Mouse (Mus musculus) heart, postnatal 36 days (tissue): Measurements from ENCODE around the gene Tfdp1. TPM values are rescaled to one million over a fixed set of nuclear protein-coding genes. Genes with fewer than 3 reads are reported as not detected.

ENCODE experiments used
- DNase-seq, 2 experiments: peaks; one replicate each; pipeline ENCODE4 v3.0.0; 2021 to 2022
- intact Hi-C: fragments of 180-260 bp; cut with DNase I; formaldehyde crosslinking; loops from one replicate; pipeline ENCODE4 v1.15.1; 2025
- total RNA-seq, 2 experiments: library from RNA; stranded (reverse); gene quantifications; 2 replicates each; pipeline ENCODE4 v1.2.3; 2021

Gene Tfdp1
- total RNA-seq, 2 experiments from 2014 or later = 32.3 to 35.0 TPM

GRCm38 (mm10) chr8:13351593-13351992, 13.0 kb downstream of the Tfdp1 start:
- intact Hi-C loops = no loop called here
- no peak for DNase-seq

DNA sequence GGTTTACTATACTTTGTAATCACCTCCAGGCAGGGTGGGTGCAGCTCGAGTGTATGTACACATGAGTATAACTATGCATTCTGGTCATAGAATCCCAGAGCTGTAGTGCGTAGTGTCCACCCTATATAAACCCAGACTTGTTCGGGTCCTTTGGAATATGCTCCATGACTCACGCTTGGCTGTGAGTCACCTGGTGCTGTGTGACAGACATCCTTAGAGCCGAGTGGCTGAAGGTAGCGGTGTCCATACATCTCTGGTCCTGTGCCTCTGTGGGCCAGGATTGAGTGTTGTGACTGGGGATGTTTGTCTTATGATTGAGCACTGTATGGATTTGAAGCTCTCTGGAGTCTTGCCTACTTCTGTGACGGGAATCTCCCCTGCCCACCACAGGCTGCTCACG, 14.1 kb downstream of the Tfdp1 start:
- DNase-seq = no peak
- intact Hi-C loops = no loop called here

DNA sequence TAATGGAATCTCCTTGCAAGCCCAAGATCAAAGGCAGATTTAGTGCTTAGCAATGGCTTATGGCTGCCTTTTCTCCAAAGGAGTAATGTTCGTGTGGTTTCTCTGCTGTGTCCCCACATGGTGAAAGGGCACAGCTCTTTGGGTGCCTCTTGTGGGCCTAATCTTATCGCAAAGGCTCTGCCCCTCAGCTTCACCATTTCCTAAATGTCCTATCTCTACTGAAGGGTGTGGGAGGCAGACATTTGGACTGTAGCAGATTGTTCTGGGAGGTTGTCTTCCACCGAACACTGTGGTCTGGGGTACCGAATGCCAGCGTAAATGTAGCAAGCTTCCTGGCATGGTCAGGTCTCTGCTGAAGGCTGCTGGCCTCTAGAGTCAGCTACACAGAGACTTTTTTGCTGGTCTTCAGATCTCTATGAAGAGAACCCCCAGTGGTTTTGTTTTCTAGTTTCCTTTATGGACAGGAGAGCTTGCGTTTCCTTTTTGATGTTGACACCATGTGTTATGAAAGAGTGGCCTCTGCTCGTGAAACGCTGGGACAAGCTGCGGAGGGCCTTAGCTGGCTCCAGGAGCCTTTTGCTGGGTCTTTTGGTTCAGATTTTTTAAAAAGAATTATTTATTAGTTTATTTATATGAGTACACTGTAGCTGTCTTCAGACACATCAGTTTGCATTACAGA, 14.7 kb downstream of the Tfdp1 start:
- intact Hi-C loops = no loop called here

DNA sequence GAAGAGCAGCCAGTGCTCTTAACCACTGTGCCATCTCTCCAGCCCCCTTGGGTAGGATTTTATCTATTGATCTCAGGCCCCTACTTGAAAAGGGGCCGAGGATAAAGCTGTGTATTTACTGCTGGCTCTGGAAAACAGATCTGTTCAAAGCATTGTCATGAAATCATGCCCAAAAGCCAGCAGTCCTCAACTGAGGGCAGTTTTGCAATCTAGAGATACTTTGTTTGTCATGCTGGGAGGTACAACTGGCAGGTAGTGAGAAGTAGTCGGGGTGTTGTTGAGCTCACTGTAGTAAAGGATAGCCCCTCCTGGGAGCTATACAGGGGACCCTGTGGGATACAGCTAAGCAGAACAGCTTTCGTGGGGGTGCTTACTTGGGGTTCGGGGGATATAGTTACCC, 15.3 kb downstream of the Tfdp1 start:
- no peak for DNase-seq

More for the DNA sequence above, 14.7 kb downstream of the Tfdp1 start:
- DNase-seq = no peak

GRCm38 (mm10) chr8:13356221-13356620, 17.7 kb downstream of the Tfdp1 start:
- intact Hi-C loops = no loop called here
- DNase-seq = no peak

More for the DNA sequence above, 15.3 kb downstream of the Tfdp1 start:
- intact Hi-C loops = no loop called here

DNA sequence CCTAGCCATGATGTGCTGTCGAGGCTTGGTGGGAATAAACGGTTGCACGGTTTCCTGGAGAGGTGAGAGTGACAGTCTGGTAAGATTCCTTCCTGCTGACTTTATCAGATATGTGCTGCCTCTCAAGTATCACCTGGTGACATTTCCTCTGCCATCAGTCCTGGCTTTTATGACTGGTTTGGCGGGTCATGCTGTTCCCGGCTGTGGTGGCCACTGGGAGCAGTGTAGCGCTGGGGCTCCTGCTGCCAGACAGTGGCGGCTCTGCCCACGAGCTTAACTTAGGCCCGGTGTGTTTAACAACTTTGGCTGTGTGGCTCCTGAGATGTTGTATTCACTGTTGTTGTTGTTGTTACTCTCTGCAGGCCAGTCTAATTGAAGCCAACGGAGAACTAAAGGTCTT, 18.1 kb downstream of the Tfdp1 start:
- intact Hi-C loops = no loop called here
- DNase-seq = no peak

DNA sequence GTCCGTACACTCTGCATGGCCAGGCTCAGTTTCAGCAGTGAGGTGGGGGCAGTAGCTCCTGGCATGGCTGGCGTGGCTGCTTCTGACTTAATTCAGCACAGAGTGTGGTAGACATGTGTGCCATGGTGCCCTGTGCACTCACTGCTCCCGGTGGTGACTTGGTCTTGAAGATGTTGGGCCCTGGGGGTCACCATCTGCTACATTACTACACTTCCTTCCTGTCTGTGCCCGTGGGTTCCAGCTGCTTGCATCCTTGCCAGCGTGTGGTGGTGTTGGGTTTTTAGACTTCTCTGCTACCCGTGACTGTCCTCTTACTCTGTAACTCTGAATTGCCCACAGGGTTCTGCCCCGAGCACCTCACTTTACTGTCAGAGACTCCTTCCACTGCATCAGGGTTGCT, 21.7 kb downstream of the Tfdp1 start:
- DNase-seq = no peak
- intact Hi-C loops = no loop called here

DNA sequence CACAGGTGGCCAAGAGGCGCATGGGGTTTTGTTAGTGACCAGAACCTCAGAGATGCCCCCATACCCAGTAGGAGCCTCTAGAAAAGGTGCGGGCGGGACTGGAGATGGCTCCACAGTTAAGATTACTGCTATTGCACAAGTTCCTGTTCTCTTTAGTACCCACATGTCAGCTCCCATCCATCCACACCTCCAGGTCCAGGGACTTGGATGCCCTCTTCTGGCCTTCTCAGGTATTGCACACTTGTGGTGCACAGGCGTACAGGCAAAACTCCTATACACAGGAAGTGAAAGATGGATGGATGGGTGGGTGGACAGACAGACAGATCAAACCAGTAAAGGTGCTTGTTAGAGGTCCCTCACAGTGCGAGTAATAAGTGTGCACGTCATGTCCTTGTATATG, 23.3 kb downstream of the Tfdp1 start:
- no peak for DNase-seq
- intact Hi-C loops = no loop called here

DNA sequence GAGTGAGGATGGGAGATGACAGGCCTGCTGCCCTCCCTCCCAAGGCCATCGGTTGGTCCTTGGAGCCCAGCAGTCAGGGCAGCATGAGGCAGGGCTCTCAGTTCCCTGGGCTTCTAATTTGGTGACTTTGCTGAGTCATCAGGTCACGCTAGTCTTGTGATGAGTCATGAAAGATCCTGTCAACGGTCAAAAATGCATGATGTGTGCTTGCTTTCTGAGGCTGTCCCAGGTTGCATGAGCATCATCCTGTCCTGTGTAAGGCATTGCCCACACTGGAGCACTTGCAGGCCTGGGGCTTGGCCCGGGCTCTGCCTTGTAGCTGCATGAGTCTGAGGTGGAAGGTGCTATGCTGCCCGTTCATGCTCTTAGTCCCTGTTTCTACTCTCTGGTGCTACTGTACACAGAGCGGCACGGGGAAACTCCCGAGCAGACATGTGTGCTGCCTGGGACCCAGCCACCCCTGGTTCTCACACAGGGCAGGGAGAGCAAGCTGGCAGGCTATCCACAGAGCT, 34.7 kb downstream of the Tfdp1 start:
- no peak for DNase-seq
- intact Hi-C loops = no loop called here

DNA sequence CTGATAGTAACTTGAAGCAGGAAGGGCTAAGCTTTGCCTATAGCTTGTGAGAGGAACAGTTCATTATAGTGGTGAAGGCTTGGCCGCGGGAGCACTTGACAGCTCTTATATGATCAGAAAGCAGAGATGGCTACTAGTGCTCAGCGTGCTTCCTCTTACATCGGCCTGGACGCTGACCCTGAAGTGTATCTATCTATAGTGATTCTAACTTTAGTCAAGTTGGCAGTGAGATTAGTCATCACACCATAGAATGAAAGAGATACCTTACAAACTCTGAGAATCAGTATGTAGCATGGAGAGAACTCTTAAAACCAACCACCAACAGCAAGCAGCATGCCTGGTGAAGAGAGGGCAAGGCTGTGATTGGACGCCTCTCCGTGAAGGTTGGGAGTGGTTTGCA, 43.1 kb downstream of the Tfdp1 start:
- intact Hi-C loops = no loop called here
- no peak for DNase-seq

DNA sequence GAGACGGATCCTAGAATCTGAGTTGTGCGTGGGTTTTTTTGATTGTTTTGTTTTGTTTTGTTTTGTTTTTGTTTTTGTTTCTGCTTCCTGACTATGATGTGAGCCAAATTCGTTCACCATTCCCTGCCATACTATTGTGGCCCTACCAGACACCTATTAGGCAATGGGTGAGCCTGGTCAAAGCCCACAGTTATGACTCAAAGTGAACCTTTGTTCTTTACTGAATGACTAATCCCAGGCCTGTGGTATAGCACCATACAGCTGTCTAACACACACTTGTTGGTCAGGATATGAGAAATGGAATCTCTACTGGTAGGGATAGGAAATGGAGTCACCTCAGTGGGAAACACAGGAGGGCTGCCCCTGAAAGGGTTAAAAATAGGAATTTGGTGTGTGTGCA, 44.0 kb downstream of the Tfdp1 start:
- intact Hi-C loops = no loop called here
- DNase-seq = no peak

GRCm38 (mm10) chr8:13382999-13383398, 44.4 kb downstream of the Tfdp1 start:
- intact Hi-C loops = no loop called here

GRCm38 (mm10) chr8:13386366-13386765, 47.8 kb downstream of the Tfdp1 start:
- DNase-seq = no peak
- intact Hi-C loops = no loop called here

More at GRCm38 (mm10) chr8:13382999-13383398, 44.4 kb downstream of the Tfdp1 start:
- DNase-seq = no peak

GRCm38 (mm10) chr8:13387728-13388127, 49.2 kb downstream of the Tfdp1 start:
- no peak for DNase-seq
- intact Hi-C loops = no loop called here

DNA sequence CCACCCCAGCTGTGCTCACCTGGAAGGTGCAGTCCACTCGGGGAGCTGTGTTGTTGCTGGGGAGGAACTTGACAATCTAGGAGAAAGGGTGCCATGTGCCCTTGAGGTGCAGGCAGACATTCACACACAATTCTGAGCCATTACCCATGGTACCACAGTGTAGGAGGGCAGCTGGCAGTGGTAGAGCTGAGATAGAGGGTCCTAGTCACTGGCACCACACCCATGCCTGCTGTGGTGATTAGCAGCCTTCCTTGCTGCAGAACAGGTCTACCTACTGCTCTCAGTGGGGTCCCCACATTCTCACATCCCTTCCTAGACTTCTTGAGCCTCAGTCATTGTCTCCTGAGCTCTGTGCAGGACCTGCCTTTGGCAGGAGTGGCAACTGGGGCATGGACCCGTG, 50.2 kb downstream of the Tfdp1 start:
- intact Hi-C loops = no loop called here

GRCm38 (mm10) chr8:13393869-13394268, 55.3 kb downstream of the Tfdp1 start:
- intact Hi-C loops = no loop called here
- DNase-seq = no peak

More for the DNA sequence above, 50.2 kb downstream of the Tfdp1 start:
- no peak for DNase-seq

DNA sequence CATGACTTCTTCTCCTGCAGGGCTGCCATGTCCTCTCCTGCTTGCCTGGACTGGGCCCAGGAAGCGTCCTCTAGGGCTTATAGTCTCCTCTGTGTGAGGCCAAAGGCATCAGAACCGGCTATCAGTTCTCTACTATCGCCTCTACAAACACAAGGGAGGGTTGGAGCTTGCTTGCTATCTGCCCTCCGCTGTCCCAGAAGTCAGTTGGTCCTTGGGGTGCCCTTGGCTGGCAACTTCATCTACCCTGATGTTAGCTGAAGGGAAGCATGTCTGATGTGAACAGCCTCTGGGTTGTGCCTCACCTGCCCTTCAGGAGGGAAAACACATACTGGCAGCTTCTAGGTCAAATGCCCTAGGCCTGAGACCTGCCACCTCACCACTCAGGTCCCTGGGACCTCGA, 58.2 kb downstream of the Tfdp1 start, which contains the start of gene Atp4b:
Atp4b (minus strand) TSS at position 101 of the 400 bp plus-strand sequence.
- DNase-seq = no peak
- intact Hi-C loops = no loop called here

DNA sequence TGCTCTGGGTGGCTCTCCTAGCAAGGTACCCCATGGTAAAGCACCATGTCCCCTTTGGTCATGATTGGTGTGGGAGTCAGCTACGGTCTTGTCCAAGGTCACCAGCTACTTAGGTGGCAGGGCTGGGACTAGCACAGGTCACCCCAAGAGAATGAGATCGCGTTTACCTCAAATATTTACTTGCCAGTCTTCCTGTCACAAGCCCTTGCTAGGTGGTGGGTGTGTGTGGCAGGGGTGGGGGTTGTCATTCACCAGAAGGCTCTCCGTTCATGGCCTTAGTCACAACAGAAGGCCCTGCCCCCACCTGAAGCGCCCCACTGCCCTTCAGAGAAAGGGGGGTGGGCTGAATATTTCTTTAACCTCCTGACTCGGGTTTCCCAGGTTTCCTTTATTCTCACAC, 65.0 kb downstream of the Tfdp1 start:
- DNase-seq = no peak
- intact Hi-C loops = no loop called here

GRCm38 (mm10) chr8:13404666-13405131, 66.1 kb downstream of the Tfdp1 start, which contains the start of gene Grk1:
Grk1 (plus strand) TSS chr8:13405081.
- intact Hi-C loops = no loop called here
- no peak for DNase-seq

GRCm38 (mm10) chr8:13406011-13406410, 67.5 kb downstream of the Tfdp1 start:
- intact Hi-C loops = no loop called here
- no peak for DNase-seq

GRCm38 (mm10) chr8:13411597-13411996, 73.0 kb downstream of the Tfdp1 start:
- intact Hi-C loops = loop anchor here (2.0 to 5.0 kb wide), 2 partner anchors 121 to 375 kb away; no protein-coding TSS in a partner anchor
- DNase-seq = peak; percentile 64 to 76

DNA sequence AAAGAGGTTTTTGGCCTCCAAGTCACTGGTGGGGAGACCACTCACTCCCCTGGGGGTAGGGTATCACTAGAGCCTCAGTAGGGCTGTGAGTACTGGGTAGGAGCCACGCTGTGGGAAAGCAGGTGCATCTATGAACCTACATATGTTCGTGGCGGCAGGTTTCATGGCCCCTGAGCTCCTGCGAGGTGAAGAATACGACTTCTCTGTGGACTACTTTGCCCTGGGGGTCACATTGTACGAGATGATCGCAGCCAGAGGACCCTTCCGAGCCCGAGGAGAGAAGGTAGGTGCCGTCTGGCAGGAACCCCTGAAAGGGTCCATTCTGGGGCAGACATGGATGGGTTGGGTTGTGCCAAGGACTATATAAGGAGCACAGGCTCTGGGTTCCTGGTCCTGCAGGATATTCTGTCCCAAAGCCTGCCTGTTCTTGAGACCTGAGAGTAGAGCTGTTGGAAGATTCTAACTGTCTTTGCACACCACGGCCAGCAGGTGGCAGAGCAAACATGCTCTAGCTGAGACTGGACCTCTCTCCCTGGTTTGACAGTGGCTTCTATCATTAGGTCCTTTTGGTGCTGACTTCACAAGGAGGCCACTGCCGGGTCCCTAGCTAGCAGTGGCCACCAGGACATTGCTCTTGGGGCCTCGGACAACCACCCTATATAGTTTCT, 74.5 kb downstream of the Tfdp1 start:
- intact Hi-C loops = loop anchor here (1.0 to 5.0 kb wide), 5 partner anchors 22 to 340 kb away; partner anchors contain the start of gene Tmem255b
- DNase-seq = peak; percentile 68 to 72
